Mouse (Mus musculus) liver, embryonic 11.5 days (tissue): Measurements from ENCODE around the gene Mettl23. TPM values are rescaled to one million over a fixed set of nuclear protein-coding genes. Genes with fewer than 3 reads are reported as not detected.

Source experiments
- ATAC-seq: fragments of 200-750 bp; cut with Nextera tagmentation; replicated peaks from 2 replicates; pipeline ENCODE4 v1.8.0; 2017; ENCODE audit warnings: moderate number of reproducible peaks, mild to moderate bottlenecking, moderate TSS enrichment, moderate library complexity; ENCODE audit not compliant: low FRiP score
- DNase-seq: peaks from one replicate; pipeline ENCODE4 v3.0.0-alpha.2; 2017; ENCODE audit warnings: low spot score
- H3K27ac ChIP-seq: fragments of 300-500 bp; sonication (generic); 2 replicates; pipeline ENCODE4 v1.5.1; 2014; ENCODE audit warnings: mild to moderate bottlenecking, low read depth, low read length, control low read depth
- H3K27me3 ChIP-seq: fragments of 300-500 bp; sonication (generic); replicated peaks from 2 replicates; pipeline ENCODE4 v1.6.1; 2014; ENCODE audit warnings: low read length, mixed read lengths; ENCODE audit not compliant: control insufficient read depth, insufficient read depth
- H3K36me3 ChIP-seq: fragments of 300-500 bp; sonication (generic); 2 replicates; pipeline ENCODE4 v1.6.1; 2014; ENCODE audit warnings: mild to moderate bottlenecking, low read length, moderate library complexity, mixed read lengths; ENCODE audit not compliant: control insufficient read depth, insufficient read depth
- H3K4me1 ChIP-seq: fragments of 300-500 bp; sonication (generic); replicated peaks from 2 replicates; pipeline ENCODE4 v1.6.1; 2014; ENCODE audit warnings: low read length, mixed read lengths; ENCODE audit not compliant: control insufficient read depth, insufficient read depth
- H3K4me2 ChIP-seq: fragments of 300-500 bp; sonication (generic); 2 replicates; pipeline ENCODE4 v1.6.1; 2014; ENCODE audit warnings: mild to moderate bottlenecking, control low read depth, moderate library complexity
- H3K4me3 ChIP-seq: fragments of 300-500 bp; sonication (generic); 2 replicates; pipeline ENCODE4 v1.5.1; 2014; ENCODE audit warnings: low read depth, low read length, control low read depth
- H3K9ac ChIP-seq: fragments of 300-500 bp; sonication (generic); 2 replicates; pipeline ENCODE4 v1.6.1; 2014; ENCODE audit warnings: low read depth, low read length, control low read depth
- H3K9me3 ChIP-seq: fragments of 300-500 bp; sonication (generic); 2 replicates; pipeline ENCODE4 v1.6.1; 2016; ENCODE audit warnings: low read length, inconsistent platforms, mixed read lengths; ENCODE audit not compliant: control insufficient read depth
- WGBS: fragments of 180-500 bp; shearing (Covaris S2); extraction: QIAGEN DNeasy Blood & Tissue Kit; methylation state at CpG from one replicate; pipeline ENCODE4 v1.1.7; 2014; 5-methylcytosine and 5-hydroxymethylcytosine counted together
- polyA plus RNA-seq: library from polyadenylated mRNA; unstranded; fragments of >200 nt; fragmentation: Nextera tagmentation; extraction: Ambion mirVana; gene quantifications from 2 replicates; pipeline ENCODE4 v1.2.1, GENCODE M21; 2014

The Mettl23 gene
- polyA plus RNA-seq, 1 experiment from 2014 or later = 65.1 TPM

GRCm38 (mm10) chr11:116808811-116809395 lies 34.2 kb upstream of the Mettl23 start:
- peaks cover 25% of the 10 kb centered on the region for H3K4me1 ChIP-seq
- no peak overlapping the region for H3K9ac ChIP-seq
- no peak for ATAC-seq
- H3K27me3 ChIP-seq = no peaks in the 10 kb centered on the region; the same call in 1 of the 2 replicates
- H3K27ac ChIP-seq = no peak overlapping the region
- H3K36me3 ChIP-seq = no peaks in the 10 kb centered on the region
- WGBS = 77% methylated on average over 11 of the region's 11 CpGs
- DNase-seq = no peak
- no peak overlapping the region for H3K4me3 ChIP-seq
- no peak overlapping the region for H3K4me2 ChIP-seq
- no peaks in the 10 kb centered on the region for H3K9me3 ChIP-seq

GRCm38 (mm10) chr11:116809520-116809919 lies 33.6 kb upstream of the Mettl23 start:
- Histone ChIP-seq H3K27ac (no peak overlapping the region), H3K4me2 (no peak overlapping the region), H3K4me1 (peaks cover 32% of the 10 kb centered on the region), H3K27me3 (no peaks in the 10 kb centered on the region; the same call in 1 of the 2 replicates), H3K9ac (no peak overlapping the region), H3K36me3 (no peaks in the 10 kb centered on the region), H3K9me3 (no peaks in the 10 kb centered on the region), H3K4me3 (no peak overlapping the region)
- 79% methylated on average over 8 of the region's 8 CpGs for WGBS
- DNase-seq (no peak), ATAC-seq (no peak)

GRCm38 (mm10) chr11:116810528-116810927 lies 32.5 kb upstream of the Mettl23 start:
- DNase-seq (no peak), ATAC-seq (no peak)
- H3K27me3 ChIP-seq = no peaks in the 10 kb centered on the region; the same call in 1 of the 2 replicates
- H3K4me3 ChIP-seq = no peak overlapping the region
- H3K9me3 ChIP-seq = no peaks in the 10 kb centered on the region
- WGBS = 76% methylated on average over 11 of the region's 11 CpGs
- H3K9ac ChIP-seq = no peak overlapping the region
- H3K4me2 ChIP-seq = no peak overlapping the region
- peaks cover 41% of the 10 kb centered on the region for H3K4me1 ChIP-seq
- H3K27ac ChIP-seq = no peak overlapping the region
- no peaks in the 10 kb centered on the region for H3K36me3 ChIP-seq

GRCm38 (mm10) chr11:116810983-116811901 lies 31.8 kb upstream of the Mettl23 start:
- Histone ChIP-seq H3K4me3 (peak overlapping the region; percentile 38), H3K27me3 (no peaks in the 10 kb centered on the region; the same call in 1 of the 2 replicates), H3K4me1 (peaks cover 41% of the 10 kb centered on the region), H3K9me3 (no peaks in the 10 kb centered on the region), H3K4me2 (peak overlapping the region; percentile 71), H3K36me3 (no peaks in the 10 kb centered on the region), H3K27ac (peak overlapping the region; percentile 32; the same call in 1 of the 2 replicates), H3K9ac (no peak overlapping the region)
- peak; percentile 60 for DNase-seq
- peak; percentile 58 for ATAC-seq
- 20% methylated on average over 31 of the region's 32 CpGs for WGBS

GRCm38 (mm10) chr11:116812793-116813529 lies 30.1 kb upstream of the Mettl23 start:
- H3K27ac ChIP-seq = peak overlapping the region; percentile 4; the same call in 1 of the 2 replicates
- no peaks in the 10 kb centered on the region for H3K36me3 ChIP-seq
- no peak overlapping the region for H3K4me2 ChIP-seq
- H3K4me1 ChIP-seq = peaks cover 39% of the 10 kb centered on the region
- H3K9me3 ChIP-seq = no peaks in the 10 kb centered on the region
- WGBS = 71% methylated on average over 21 of the region's 21 CpGs
- H3K27me3 ChIP-seq = no peaks in the 10 kb centered on the region; the same call in 1 of the 2 replicates
- ATAC-seq (0 out of 2 replicates have a peak, but pooled peaks have one; percentile 23), DNase-seq (peak; percentile 45)
- H3K4me3 ChIP-seq = no peak overlapping the region
- H3K9ac ChIP-seq = no peak overlapping the region

- ATAC-seq (no peak), DNase-seq (no peak)
- Histone ChIP-seq H3K4me1 (peaks cover 38% of the 10 kb centered on the region), H3K9ac (no peak overlapping the region), H3K27me3 (no peaks in the 10 kb centered on the region; the same call in 1 of the 2 replicates), H3K27ac (peak overlapping the region; percentile 66; the same call in 1 of the 2 replicates), H3K4me3 (no peak overlapping the region), H3K4me2 (no peak overlapping the region), H3K36me3 (no peaks in the 10 kb centered on the region), H3K9me3 (no peaks in the 10 kb centered on the region)
- WGBS = 81% methylated on average over 13 of the region's 13 CpGs
Observed at GRCm38 (mm10) chr11:116813610-116814009, 29.5 kb upstream of the Mettl23 start.

GRCm38 (mm10) chr11:116814076-116814883 lies 28.8 kb upstream of the Mettl23 start:
- H3K9ac ChIP-seq = no peak overlapping the region
- H3K4me1 ChIP-seq = peaks cover 38% of the 10 kb centered on the region
- no peaks in the 10 kb centered on the region; the same call in 1 of the 2 replicates for H3K27me3 ChIP-seq
- peak; percentile 51 for DNase-seq
- 0 out of 2 replicates have a peak, but pooled peaks have one; percentile 21 for ATAC-seq
- H3K4me2 ChIP-seq = peak overlapping the region; percentile 20; the same call in 1 of the 2 replicates
- no peak overlapping the region for H3K4me3 ChIP-seq
- no peaks in the 10 kb centered on the region for H3K36me3 ChIP-seq
- WGBS = 28% methylated on average over 20 of the region's 20 CpGs
- peak overlapping the region; percentile 66 for H3K27ac ChIP-seq
- no peaks in the 10 kb centered on the region for H3K9me3 ChIP-seq
